ENCODE assay signal across 22 mouse cellular contexts in the genomic region with DNA sequence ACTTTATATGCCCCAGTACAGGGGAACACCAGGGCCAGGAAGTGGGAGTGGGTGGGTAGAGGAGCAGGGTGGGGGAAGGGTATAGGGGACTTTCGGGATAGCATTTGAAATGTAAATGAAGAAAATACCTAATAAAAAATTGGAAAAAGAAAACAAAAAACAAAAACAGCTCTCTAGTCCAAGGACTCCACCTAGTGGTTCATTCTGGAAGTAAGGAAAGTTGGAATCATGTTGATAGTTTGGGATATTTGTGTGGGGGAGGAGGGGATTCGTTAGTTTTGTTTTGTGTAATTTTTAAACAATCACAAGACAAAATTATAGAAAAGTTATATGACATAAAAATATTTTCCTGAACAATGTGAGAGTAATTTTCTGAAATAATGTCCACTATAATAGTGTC. TPM values are rescaled to one million over a fixed set of nuclear protein-coding genes. Genes with fewer than 3 reads are reported as not detected.
DNase-seq lines count a peak whose midpoint lies in the region; ATAC-seq and TF ChIP-seq lines count a peak whose summit lies in the region.
"Not testable (repeated sequence)": the region's sequence is repeated elsewhere in the genome, so short reads cannot be mapped to it uniquely, and the experiment has no call there.
"Had no signal": no experiment of that assay in that cellular context is flagged by ENCODE, and none has a peak within 500 bp of the region (broad histone marks: within the 10 kb centered on the region; RNA-seq: fewer than 3 reads in every experiment).

No protein-coding gene starts in this region.

- H3K27me3 ChIP-seq in CH12.LX (replicated peaks), result peaks cover 19% of the 10 kb centered on the region
- H3K27me3 ChIP-seq in forebrain, postnatal 0 days (ENCODE audit: insufficient read depth, low read length); liver, adult 2 months (ENCODE audit: control insufficient read depth, insufficient read depth, low read length); splenic B cell, adult 2 months (ENCODE audit: control insufficient read depth, insufficient read depth, low read length, poor library complexity, severe bottlenecking): not testable (repeated sequence)

- not testable (repeated sequence) for DNase-seq in CH12.LX (ENCODE audit: extremely low read depth); liver, adult 2 months (ENCODE audit: extremely low read depth, low read depth, low spot score)
- DNase-seq in ZHBTc4 (ENCODE audit: low read depth, low spot score), result peak; percentile 48
- DNase-seq in cerebellum, postnatal 10 days, result peak; percentile 40 to 83
- DNase-seq in forebrain, postnatal 0 days, result peak; percentile 60
- peak; percentile 65 for DNase-seq in induced T-regulatory cell, adult 2 months (ENCODE audit: low read depth)
- DNase-seq in lung, postnatal 36 days, result peak; percentile 55
- DNase-seq in splenic B cell, adult 2 months (ENCODE audit: low read depth, low spot score), result peak; percentile 32

- not testable (repeated sequence) for H3K4me3 ChIP-seq in CH12.LX (replicated peaks in 1 of 3; ENCODE audit: low read depth in 2 of 3, low read length in 2 of 3, poor library complexity in 1 of 3); forebrain, postnatal 0 days (ENCODE audit: low read depth, low read length); liver, adult 2 months (ENCODE audit: insufficient read depth, low read depth, low read length)

- in situ Hi-C loops in CH12.LX (cut with MboI; ENCODE audit: low pct_ligation_motif_present, low pct_unique_long_range_greater_than_20kb, low sequenced_read_pairs), result loop anchor here (10.0 kb wide), 1 partner anchor 341 kb away; no protein-coding TSS in a partner anchor

- not testable (repeated sequence) for TF ChIP-seq EP300 in CH12.LX (IDR thresholded peaks at IDR 0.05; ENCODE audit: low read length)

- H3K36me3 ChIP-seq in CH12.LX (replicated peaks in 1 of 2; ENCODE audit: control insufficient read depth in 1 of 2, insufficient read depth in 1 of 2, low read length in 1 of 2); forebrain, postnatal 0 days (ENCODE audit: insufficient read depth); liver, adult 2 months (ENCODE audit: control insufficient read depth, insufficient read depth, low read length); splenic B cell, adult 2 months (ENCODE audit: control insufficient read depth, insufficient read depth, low read length, poor library complexity, severe bottlenecking): not testable (repeated sequence)

- H3K4me1 ChIP-seq in CH12.LX (ENCODE audit: control insufficient read depth in 1 of 2, insufficient read depth in 2 of 2); forebrain, postnatal 0 days (ENCODE audit: insufficient read depth); liver, adult 2 months (ENCODE audit: control insufficient read depth, insufficient read depth, low read length): not testable (repeated sequence)

- WGBS in forebrain, postnatal 0 days, result 4% methylated on average over 2 of the region's 2 CpGs
- 4% methylated on average over 2 of the region's 2 CpGs for WGBS in liver, adult 2 months

- H3K79me2 ChIP-seq in CH12.LX (replicated peaks; ENCODE audit: control insufficient read depth, extremely low read depth, insufficient read depth, poor library complexity, severe bottlenecking); liver, adult 2 months (ENCODE audit: control insufficient read depth, insufficient read depth, low read length): not testable (repeated sequence)

- not testable (repeated sequence) for TF ChIP-seq POLR2A in CH12.LX (IDR thresholded peaks at IDR 0.05; ENCODE audit: low read depth, low read length); liver, adult 2 months (IDR thresholded peaks at IDR 0.05; ENCODE audit: extremely low read depth, insufficient read depth, low read length)

- H3K9ac ChIP-seq in CH12.LX (ENCODE audit: insufficient read depth, low read depth); forebrain, postnatal 0 days; liver, adult 2 months (ENCODE audit: low read depth, low read length): not testable (repeated sequence)

- TF ChIP-seq CTCF in CH12.LX (conservative IDR thresholded peaks at IDR 0.05 in 1 of 2, IDR thresholded peaks at IDR 0.05 in 1 of 2; ENCODE audit: low read depth in 2 of 2, low read length in 2 of 2), result peak in 1 of 2 experiments; percentile 60; a peak in 3 of 4 replicates
- peak; percentile 82 for TF ChIP-seq CTCF in forebrain, postnatal 0 days (IDR thresholded peaks at IDR 0.05; ENCODE audit: low read depth)
- TF ChIP-seq CTCF in liver, adult 2 months (IDR thresholded peaks at IDR 0.05; ENCODE audit: low read depth, low read length), result peak; percentile 47

- not testable (repeated sequence) for H3K27ac ChIP-seq in CH12.LX (ENCODE audit: insufficient read depth, low read depth); forebrain, postnatal 0 days (ENCODE audit: low read depth, low read length); liver, adult 2 months (replicated peaks; ENCODE audit: insufficient read depth, low read depth, low read length)

- TF ChIP-seq RAD21 in CH12.LX (IDR thresholded peaks at IDR 0.05; ENCODE audit: low read depth, low read length), result peak; percentile 48

- dilution Hi-C loops in CH12.LX (cut with MboI; ENCODE audit: extremely low pct_ligation_motif_present, extremely low pct_unique_long_range_greater_than_20kb, low sequenced_read_pairs), result not testable (repeated sequence)

- H3K4me2 ChIP-seq in CH12.LX (ENCODE audit: insufficient read depth, low read depth, poor library complexity, severe bottlenecking); forebrain, postnatal 0 days (ENCODE audit: low read depth): not testable (repeated sequence)

- not testable (repeated sequence) for ATAC-seq in forebrain, postnatal 0 days

- not testable (repeated sequence) for H3K9me3 ChIP-seq in CH12.LX (replicated peaks; ENCODE audit: low read length); forebrain, postnatal 0 days (ENCODE audit: low read length)

RNA-seq across cellular contexts. Expression of a gene that starts 3.4 kb away (rescaled TPM):
- total RNA-seq in CH12.LX (2012; rRNA removed) (146 and 218 TPM in 2 replicates), CH12.LX (2014; rRNA removed) (189 and 212 TPM in 2 replicates)
- 189 and 207 TPM in 2 replicates for polyA plus RNA-seq in CH12.LX (2012; ENCODE audit: insufficient read length, low read depth)
- total RNA-seq in forebrain, postnatal 0 days (2014; rRNA removed), result 45.6 and 55.8 TPM in 2 replicates
- 135 TPM in 2 replicates for polyA plus RNA-seq in forebrain, postnatal 0 days (2015; fragmentation: Nextera tagmentation; extraction: Ambion mirVana)
- total RNA-seq in liver, adult 2 months (2014; rRNA removed), result 15.4 and 18.9 TPM in 2 replicates
- 9.1 and 9.8 TPM in 2 replicates for polyA plus RNA-seq in liver, adult 2 months (2012; rRNA removed)

RNA-seq across cellular contexts. Expression of a gene that starts 12.0 kb away (rescaled TPM):
- total RNA-seq in CH12.LX (2012; rRNA removed), result not detected in 2 replicates
- not detected in 2 replicates for total RNA-seq in CH12.LX (2014; rRNA removed)
- not detected in 2 replicates for polyA plus RNA-seq in CH12.LX (2012; ENCODE audit: insufficient read length, low read depth)
- not detected in 2 replicates for total RNA-seq in forebrain, postnatal 0 days (2014; rRNA removed)
- polyA plus RNA-seq in forebrain, postnatal 0 days (2015; fragmentation: Nextera tagmentation; extraction: Ambion mirVana), result not detected in 2 replicates
- not detected in 2 replicates for total RNA-seq in liver, adult 2 months (2014; rRNA removed)
- not detected in 2 replicates for polyA plus RNA-seq in liver, adult 2 months (2012; rRNA removed)
- total RNA-seq: adrenal gland, postnatal 25 days; gastrocnemius, postnatal 10 days; heart, postnatal 14 days; layer of hippocampus, adult 18-20 months; left cerebral cortex, adult 18-20 months; megakaryocyte-erythroid progenitor cell, adult 5-6 weeks; neutrophil, adult 5-6 weeks had no signal
- polyA plus RNA-seq: erythroblast, embryonic 14.5 days; forebrain, embryonic 16.5 days; hindbrain, embryonic 16.5 days; kidney, embryonic 14.5 days; limb, embryonic 11.5 days; liver, embryonic 16.5 days; stomach, embryonic 15.5 days had no signal

RNA-seq across cellular contexts. Expression of a gene that starts 24.1 kb away (rescaled TPM):
- 75.0 and 113 TPM in 2 replicates for total RNA-seq in CH12.LX (2012; rRNA removed)
- 101 and 120 TPM in 2 replicates for total RNA-seq in CH12.LX (2014; rRNA removed)
- polyA plus RNA-seq in CH12.LX (2012; ENCODE audit: insufficient read length, low read depth), result 112 and 123 TPM in 2 replicates
- 49.7 and 52.2 TPM in 2 replicates for total RNA-seq in forebrain, postnatal 0 days (2014; rRNA removed)
- 110 and 117 TPM in 2 replicates for polyA plus RNA-seq in forebrain, postnatal 0 days (2015; fragmentation: Nextera tagmentation; extraction: Ambion mirVana)
- total RNA-seq in liver, adult 2 months (2014; rRNA removed), result 68.9 and 94.2 TPM in 2 replicates
- polyA plus RNA-seq in liver, adult 2 months (2012; rRNA removed), result 140 and 164 TPM in 2 replicates

RNA-seq across cellular contexts. Expression of a gene that starts 54.0 kb away (rescaled TPM):
- 2.3 and 2.4 TPM in 2 replicates for total RNA-seq in CH12.LX (2012; rRNA removed)
- 5.5 and 5.9 TPM in 2 replicates for total RNA-seq in CH12.LX (2014; rRNA removed)
- 2.3 and 2.5 TPM in 2 replicates for polyA plus RNA-seq in CH12.LX (2012; ENCODE audit: insufficient read length, low read depth)
- total RNA-seq in forebrain, postnatal 0 days (2014; rRNA removed), result 39.8 and 49.9 TPM in 2 replicates
- polyA plus RNA-seq in forebrain, postnatal 0 days (2015; fragmentation: Nextera tagmentation; extraction: Ambion mirVana), result 8.7 TPM in 2 replicates
- 3.4 and 3.9 TPM in 2 replicates for total RNA-seq in liver, adult 2 months (2014; rRNA removed)
- polyA plus RNA-seq in liver, adult 2 months (2012; rRNA removed), result 1.3 TPM in 2 replicates
